Mouse (Mus musculus) brain, adult 2 months (tissue): ENCODE measurements around the gene Arid4a.

Experiments used
- DNase-seq: peaks from one replicate; pipeline ENCODE4 v3.0.0; 2011; ENCODE audit warnings: low read depth, low spot score

The Arid4a gene

GRCm38 (mm10) chr12:71147641-71148040 is 131.9 kb downstream of the Arid4a start:
- DNase-seq: peak; percentile 69
